Mouse (Mus musculus): ENCODE measurements around the gene Pkd1l2.

DNA sequence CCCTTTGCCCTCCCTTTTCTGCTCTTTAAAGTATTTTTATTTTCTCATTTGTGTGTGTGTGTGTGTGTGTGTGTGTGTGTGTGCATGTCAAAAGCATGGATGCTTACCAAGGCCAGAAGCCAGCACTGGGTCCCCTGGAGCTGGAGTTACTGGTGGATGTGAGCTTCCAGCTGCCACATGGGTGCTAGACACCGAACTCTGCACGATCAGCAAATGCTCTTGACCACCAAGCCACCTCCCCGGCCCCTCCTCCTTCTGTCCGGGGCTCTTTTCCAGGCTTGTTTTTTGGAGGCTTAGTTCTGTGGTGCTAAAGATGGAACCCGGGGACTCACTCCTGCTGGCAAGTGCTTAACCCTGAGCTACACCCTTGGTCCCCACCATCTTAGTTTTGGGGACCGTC lies 135.4 kb downstream of the Pkd1l2 start:
- TF ChIP-seq CTCF (IDR thresholded peaks at IDR 0.05; ENCODE audit: borderline replicate concordance, insufficient read depth, low read depth, low read length) (no peak), POLR2A (IDR thresholded peaks at IDR 0.05; ENCODE audit: borderline replicate concordance, insufficient read depth, low read length) (no peak)

Measured in cerebellum, adult 2 months (tissue).